Comparison of ENCODE assay signal across 8 mouse cellular contexts in the genomic region with DNA sequence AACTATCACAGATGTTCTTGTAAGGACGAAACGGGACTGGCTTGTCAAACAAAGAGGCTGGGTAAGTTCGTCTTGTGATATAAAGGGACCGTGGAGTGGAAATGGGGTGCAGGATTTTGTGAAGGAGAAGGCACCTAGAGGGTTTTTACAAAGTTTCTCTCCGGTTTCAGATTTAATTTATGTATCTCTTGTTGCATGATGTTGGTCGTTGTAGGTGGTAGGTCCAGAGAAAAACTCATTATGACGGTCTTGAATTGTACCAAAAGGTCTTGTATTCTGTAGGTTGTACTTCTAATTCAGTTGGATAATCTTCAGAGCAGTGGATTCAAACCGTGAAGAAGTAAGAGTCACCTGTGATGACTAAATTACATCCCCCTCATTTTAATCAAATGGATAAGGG. TPM values are rescaled to one million over a fixed set of nuclear protein-coding genes. Genes with fewer than 3 reads are reported as not detected.
DNase-seq lines count a peak whose midpoint lies in the region; ATAC-seq and TF ChIP-seq lines count a peak whose summit lies in the region.

No protein-coding gene starts in this region.

- ATAC-seq in embryonic facial prominence, embryonic 13.5 days (ENCODE audit: insufficient number of reproducible peaks, insufficient read depth, low FRiP score, low TSS enrichment, low read depth): no peak
- no peak for ATAC-seq in intestine, embryonic 16.5 days
- no peak for ATAC-seq in neural tube, embryonic 13.5 days (ENCODE audit: low read depth)

- H3K9me3 ChIP-seq in embryonic facial prominence, embryonic 13.5 days: no peaks in the 10 kb centered on the region
- no peaks in the 10 kb centered on the region for H3K9me3 ChIP-seq in intestine, embryonic 16.5 days (ENCODE audit: control insufficient read depth, low read length)
- no peaks in the 10 kb centered on the region for H3K9me3 ChIP-seq in neural tube, embryonic 13.5 days

- H3K79me2 ChIP-seq in liver, adult 2 months (ENCODE audit: control insufficient read depth, insufficient read depth, low read length): peaks cover 26% of the 10 kb centered on the region

- peaks cover 36% of the 10 kb centered on the region for H3K4me1 ChIP-seq in liver, adult 2 months (ENCODE audit: control insufficient read depth, insufficient read depth, low read length)
- H3K4me1 ChIP-seq in embryonic facial prominence, embryonic 13.5 days: peaks cover 37% of the 10 kb centered on the region
- peaks cover 34% of the 10 kb centered on the region for H3K4me1 ChIP-seq in intestine, embryonic 16.5 days (ENCODE audit: control insufficient read depth, insufficient read depth, low read length)
- peaks cover 54% of the 10 kb centered on the region for H3K4me1 ChIP-seq in neural tube, embryonic 13.5 days (replicated peaks)

- H3K36me3 ChIP-seq in liver, adult 2 months (ENCODE audit: control insufficient read depth, insufficient read depth, low read length): peaks cover 39% of the 10 kb centered on the region
- peaks cover 44% of the 10 kb centered on the region for H3K36me3 ChIP-seq in embryonic facial prominence, embryonic 13.5 days
- peaks cover 2% of the 10 kb centered on the region for H3K36me3 ChIP-seq in intestine, embryonic 16.5 days (ENCODE audit: control insufficient read depth, insufficient read depth, low read length)
- peaks cover 42% of the 10 kb centered on the region for H3K36me3 ChIP-seq in neural tube, embryonic 13.5 days

- TF ChIP-seq POLR2A in liver, adult 2 months (IDR thresholded peaks at IDR 0.05; ENCODE audit: extremely low read depth, insufficient read depth, low read length): no peak

- peak overlapping the region; percentile 93 for H3K9ac ChIP-seq in liver, adult 2 months (ENCODE audit: low read depth, low read length)
- peak overlapping the region; percentile 100 for H3K9ac ChIP-seq in embryonic facial prominence, embryonic 13.5 days
- H3K9ac ChIP-seq in intestine, embryonic 16.5 days (ENCODE audit: low read depth, low read length): peak overlapping the region; percentile 100
- H3K9ac ChIP-seq in neural tube, embryonic 13.5 days: peak overlapping the region; percentile 99

- TF ChIP-seq CTCF in liver, adult 2 months (IDR thresholded peaks at IDR 0.05; ENCODE audit: low read depth, low read length): no peak

- peak overlapping the region; percentile 100 for H3K4me3 ChIP-seq in liver, adult 2 months (ENCODE audit: insufficient read depth, low read depth, low read length)
- H3K4me3 ChIP-seq in embryonic facial prominence, embryonic 13.5 days: peak overlapping the region; percentile 99
- H3K4me3 ChIP-seq in intestine, embryonic 16.5 days (ENCODE audit: low read length): peak overlapping the region; percentile 89
- H3K4me3 ChIP-seq in neural tube, embryonic 13.5 days: peak overlapping the region; percentile 87

- H3K4me2 ChIP-seq in embryonic facial prominence, embryonic 13.5 days: peak overlapping the region; percentile 83
- H3K4me2 ChIP-seq in intestine, embryonic 16.5 days (ENCODE audit: low read depth, low read length): peak overlapping the region; percentile 65
- peak overlapping the region; percentile 93 for H3K4me2 ChIP-seq in neural tube, embryonic 13.5 days

- no peak for DNase-seq in liver, adult 2 months (ENCODE audit: extremely low read depth, low read depth, low spot score)
- DNase-seq in liver: no peak
- DNase-seq in cerebellum, postnatal 14 days: no peak
- no peak for DNase-seq in thymus, postnatal 10 days (ENCODE audit: low spot score in 2 of 2)
- no peak for DNase-seq in left cerebral cortex, adult 9 months (ENCODE audit: low spot score in 2 of 2)

- H3K27me3 ChIP-seq in liver, adult 2 months (ENCODE audit: control insufficient read depth, insufficient read depth, low read length): no peaks in the 10 kb centered on the region
- H3K27me3 ChIP-seq in embryonic facial prominence, embryonic 13.5 days: no peaks in the 10 kb centered on the region
- no peaks in the 10 kb centered on the region for H3K27me3 ChIP-seq in intestine, embryonic 16.5 days (replicated peaks; ENCODE audit: control insufficient read depth, insufficient read depth, low read length)
- H3K27me3 ChIP-seq in neural tube, embryonic 13.5 days: no peaks in the 10 kb centered on the region

- WGBS in liver, adult 2 months: under 1% methylated on average over 8 of the region's 8 CpGs
- 3% methylated on average over 8 of the region's 8 CpGs for WGBS in embryonic facial prominence, embryonic 13.5 days
- under 1% methylated on average over 8 of the region's 8 CpGs for WGBS in intestine, embryonic 16.5 days
- WGBS in neural tube, embryonic 13.5 days: 4% methylated on average over 8 of the region's 8 CpGs

- H3K27ac ChIP-seq in liver, adult 2 months (replicated peaks; ENCODE audit: insufficient read depth, low read depth, low read length): peak overlapping the region; percentile 98
- peak overlapping the region; percentile 98 for H3K27ac ChIP-seq in embryonic facial prominence, embryonic 13.5 days
- H3K27ac ChIP-seq in intestine, embryonic 16.5 days (ENCODE audit: low read length): peak overlapping the region; percentile 98
- peak overlapping the region; percentile 99 for H3K27ac ChIP-seq in neural tube, embryonic 13.5 days (replicated peaks)

RNA-seq across cellular contexts. Expression of a gene that starts 1.4 kb away (rescaled TPM):
- 57.5 and 92.2 TPM in 2 replicates for total RNA-seq in liver, adult 2 months (2014; rRNA removed)
- 38.7 and 39.4 TPM in 2 replicates for polyA plus RNA-seq in liver, adult 2 months (2012; rRNA removed)
- polyA plus RNA-seq in embryonic facial prominence, embryonic 13.5 days (2015; fragmentation: Nextera tagmentation; extraction: Ambion mirVana): 45.4 and 47.7 TPM in 2 replicates
- 14.7 and 17.0 TPM in 2 replicates for polyA plus RNA-seq in intestine, embryonic 16.5 days (2015; fragmentation: Nextera tagmentation; extraction: Ambion mirVana)
- 57.1 and 58.8 TPM in 2 replicates for polyA plus RNA-seq in neural tube, embryonic 13.5 days (2015; fragmentation: Nextera tagmentation; extraction: Ambion mirVana)

RNA-seq across cellular contexts. Expression of a gene that starts 27.8 kb away (rescaled TPM):
- 0.55 and 1.6 TPM in 2 replicates for total RNA-seq in liver, adult 2 months (2014; rRNA removed)
- polyA plus RNA-seq in liver, adult 2 months (2012; rRNA removed): 2.5 and 4.7 TPM in 2 replicates
- polyA plus RNA-seq in embryonic facial prominence, embryonic 13.5 days (2015; fragmentation: Nextera tagmentation; extraction: Ambion mirVana): 1.7 and 1.9 TPM in 2 replicates
- polyA plus RNA-seq in intestine, embryonic 16.5 days (2015; fragmentation: Nextera tagmentation; extraction: Ambion mirVana): 2.5 and 3.2 TPM in 2 replicates
- 0.71 and 1.4 TPM in 2 replicates for polyA plus RNA-seq in neural tube, embryonic 13.5 days (2015; fragmentation: Nextera tagmentation; extraction: Ambion mirVana)

RNA-seq across cellular contexts. Expression of a gene that starts 35.2 kb away (rescaled TPM):
- total RNA-seq in liver, adult 2 months (2014; rRNA removed): 23.5 and 25.1 TPM in 2 replicates
- polyA plus RNA-seq in liver, adult 2 months (2012; rRNA removed): 5.0 and 5.2 TPM in 2 replicates
- 88.3 and 88.5 TPM in 2 replicates for polyA plus RNA-seq in embryonic facial prominence, embryonic 13.5 days (2015; fragmentation: Nextera tagmentation; extraction: Ambion mirVana)
- 67.3 and 69.9 TPM in 2 replicates for polyA plus RNA-seq in intestine, embryonic 16.5 days (2015; fragmentation: Nextera tagmentation; extraction: Ambion mirVana)
- polyA plus RNA-seq in neural tube, embryonic 13.5 days (2015; fragmentation: Nextera tagmentation; extraction: Ambion mirVana): 96.1 and 104 TPM in 2 replicates

Comparison
In these comparisons a context has a peak if more than half of its experiments do, and no peak if none do; other contexts are left out.
1. RNA of a gene that starts 35.2 kb away (polyA plus RNA-seq): 96.1 to 104 TPM in neural tube, embryonic 13.5 days, 88.3 to 88.5 TPM in embryonic facial prominence, embryonic 13.5 days and 67.3 to 69.9 TPM in intestine, embryonic 16.5 days; 5.0 to 5.2 TPM in liver, adult 2 months; every median in the first group is over 10 times any median in the second.
2. Peak in every context shown above with its lines, with median percentiles within 50 percentile points of each other: H3K27ac ChIP-seq, H3K4me3 ChIP-seq, H3K9ac ChIP-seq and H3K4me2 ChIP-seq.